Mouse (Mus musculus) cerebellum, adult 18-20 months (tissue): ENCODE measurements at regions not wholly inside any gene's neighbourhood (a gene's known extent, or its start where the extent isn't known, plus 50 kb on each side); places are given as distances from the start of the nearest gene placed in this dataset.
"Not testable (repeated sequence)": the region's sequence is repeated elsewhere in the genome, so short reads cannot be mapped to it uniquely, and the experiment has no call there.

Experiments
- DNase-seq, 2 experiments: peaks; one replicate each; pipeline ENCODE4 v3.0.0; 2021

- no peak for DNase-seq
Observed at GRCm38 (mm10) chr17:4024384-4024783, 328.3 kb upstream of the Nox3 start.

GRCm38 (mm10) chr17:4029202-4029601 lies 333.1 kb upstream of the Nox3 start:
- no peak for DNase-seq

- DNase-seq, result no peak
Observed at GRCm38 (mm10) chr17:4034816-4035360, 338.8 kb upstream of the Nox3 start.

GRCm38 (mm10) chr17:4040104-4040664 lies 344.1 kb upstream of the Nox3 start:
- no peak for DNase-seq

GRCm38 (mm10) chr17:4060186-4060585 lies 364.1 kb upstream of the Nox3 start:
- DNase-seq, result not testable (repeated sequence)

- no peak for DNase-seq
Observed at GRCm38 (mm10) chr17:4073381-4073780, 377.3 kb upstream of the Nox3 start.

- no peak for DNase-seq
Observed at GRCm38 (mm10) chr17:4080564-4080963, 384.5 kb upstream of the Nox3 start.

GRCm38 (mm10) chr17:4094621-4095020 lies 398.6 kb upstream of the Nox3 start:
- DNase-seq, result no peak

GRCm38 (mm10) chr17:4103321-4103720 lies 407.3 kb upstream of the Nox3 start:
- DNase-seq, result no peak

- DNase-seq, result no peak
Observed at GRCm38 (mm10) chr17:4109263-4109662, 413.2 kb upstream of the Nox3 start.

- DNase-seq, result no peak
Observed at GRCm38 (mm10) chr17:4113021-4113420, 417.0 kb upstream of the Nox3 start.

GRCm38 (mm10) chr17:4116476-4116875 lies 420.4 kb upstream of the Nox3 start:
- DNase-seq, result no peak

- no peak for DNase-seq
Observed at GRCm38 (mm10) chr17:4133678-4134077, 437.6 kb upstream of the Nox3 start.

GRCm38 (mm10) chr17:4163502-4163901 lies 467.4 kb upstream of the Nox3 start:
- DNase-seq, result no peak

- no peak for DNase-seq
Observed at GRCm38 (mm10) chr17:4173951-4174361, 477.9 kb upstream of the Nox3 start.

- no peak for DNase-seq
Observed at GRCm38 (mm10) chr17:4175006-4175405, 478.9 kb upstream of the Nox3 start.

GRCm38 (mm10) chr17:4176524-4176923 lies 480.5 kb upstream of the Nox3 start:
- DNase-seq, result no peak

- DNase-seq, result no peak
Observed at GRCm38 (mm10) chr17:4177485-4178150, 481.6 kb upstream of the Nox3 start.

GRCm38 (mm10) chr17:4179271-4179670 lies 483.2 kb upstream of the Nox3 start:
- no peak for DNase-seq

- no peak for DNase-seq
Observed at GRCm38 (mm10) chr17:4182106-4182505, 486.0 kb upstream of the Nox3 start.

GRCm38 (mm10) chr17:4186802-4187201 lies 490.7 kb upstream of the Nox3 start:
- DNase-seq, result no peak

- DNase-seq, result no peak
Observed at GRCm38 (mm10) chr17:4187606-4188005, 491.5 kb upstream of the Nox3 start.

GRCm38 (mm10) chr17:4196793-4197448 lies 500.9 kb upstream of the Nox3 start:
- DNase-seq, result no peak

GRCm38 (mm10) chr17:4198001-4198400 lies 501.9 kb upstream of the Nox3 start:
- no peak for DNase-seq
